ENCODE assay signal across 8 mouse cellular contexts in genomic region chr16:5049182-5049773, GRCm38 (mm10). TPM values are rescaled to one million over a fixed set of nuclear protein-coding genes. Genes with fewer than 3 reads are reported as not detected.
DNase-seq lines count a peak whose midpoint lies in the region; ATAC-seq and TF ChIP-seq lines count a peak whose summit lies in the region.

No protein-coding gene starts in this region.

- peak overlapping the region; percentile 83 for H3K4me2 ChIP-seq in hindbrain, postnatal 0 days (ENCODE audit: low read depth, low read length)

- H3K9me3 ChIP-seq in hindbrain, postnatal 0 days (ENCODE audit: low read length): no peaks in the 10 kb centered on the region
- H3K9me3 ChIP-seq in midbrain, embryonic 10.5 days (replicated peaks): no peaks in the 10 kb centered on the region

- H3K27ac ChIP-seq in liver, adult 2 months (replicated peaks; ENCODE audit: insufficient read depth, low read depth, low read length): peak overlapping the region; percentile 74
- H3K27ac ChIP-seq in hindbrain, postnatal 0 days: peak overlapping the region; percentile 97
- peak overlapping the region; percentile 93 for H3K27ac ChIP-seq in midbrain, embryonic 10.5 days (replicated peaks)

- TF ChIP-seq POLR2A in liver, adult 2 months (IDR thresholded peaks at IDR 0.05; ENCODE audit: extremely low read depth, insufficient read depth, low read length): no peak

- H3K79me2 ChIP-seq in liver, adult 2 months (ENCODE audit: control insufficient read depth, insufficient read depth, low read length): no peaks in the 10 kb centered on the region; the same call in 1 of the 2 replicates

- under 1% methylated on average over 38 of the region's 38 CpGs for WGBS in liver, adult 2 months
- 1% methylated on average over 38 of the region's 38 CpGs for WGBS in hindbrain, postnatal 0 days
- under 1% methylated on average over 38 of the region's 38 CpGs for WGBS in midbrain, embryonic 10.5 days

- H3K9ac ChIP-seq in liver, adult 2 months (ENCODE audit: low read depth, low read length): peak overlapping the region; percentile 86
- H3K9ac ChIP-seq in hindbrain, postnatal 0 days (replicated peaks; ENCODE audit: low read length): peak overlapping the region; percentile 87

- H3K4me3 ChIP-seq in liver, adult 2 months (ENCODE audit: insufficient read depth, low read depth, low read length): peak overlapping the region; percentile 84
- H3K4me3 ChIP-seq in hindbrain, postnatal 0 days (ENCODE audit: low read length): peak overlapping the region; percentile 80
- H3K4me3 ChIP-seq in midbrain, embryonic 10.5 days: peak overlapping the region; percentile 79

- ATAC-seq in common myeloid progenitor, adult 5-6 weeks (replicated peaks; ENCODE audit: low read depth, poor library complexity, severe bottlenecking): peak; percentile 31
- ATAC-seq in hindbrain, postnatal 0 days: peak; percentile 67

- peaks cover 6% of the 10 kb centered on the region for H3K4me1 ChIP-seq in liver, adult 2 months (ENCODE audit: control insufficient read depth, insufficient read depth, low read length)
- H3K4me1 ChIP-seq in hindbrain, postnatal 0 days (ENCODE audit: insufficient read depth, low read length): peaks cover 11% of the 10 kb centered on the region; the same call in 1 of the 2 replicates
- H3K4me1 ChIP-seq in midbrain, embryonic 10.5 days: peaks cover 28% of the 10 kb centered on the region

- no peaks in the 10 kb centered on the region for H3K27me3 ChIP-seq in liver, adult 2 months (ENCODE audit: control insufficient read depth, insufficient read depth, low read length)
- no peaks in the 10 kb centered on the region for H3K27me3 ChIP-seq in hindbrain, postnatal 0 days (ENCODE audit: insufficient read depth, low read length)
- H3K27me3 ChIP-seq in midbrain, embryonic 10.5 days (ENCODE audit: low read depth, poor library complexity, severe bottlenecking): no peaks in the 10 kb centered on the region

- no peak for TF ChIP-seq CTCF in liver, adult 2 months (IDR thresholded peaks at IDR 0.05; ENCODE audit: low read depth, low read length)
- TF ChIP-seq CTCF in hindbrain, postnatal 0 days (IDR thresholded peaks at IDR 0.05; ENCODE audit: low read depth): no peak

- H3K36me3 ChIP-seq in liver, adult 2 months (ENCODE audit: control insufficient read depth, insufficient read depth, low read length): peaks cover 28% of the 10 kb centered on the region
- peaks cover 21% of the 10 kb centered on the region for H3K36me3 ChIP-seq in hindbrain, postnatal 0 days (ENCODE audit: insufficient read depth, low read length)
- peaks cover 56% of the 10 kb centered on the region for H3K36me3 ChIP-seq in midbrain, embryonic 10.5 days

- peak; percentile 29 for DNase-seq in liver, adult 2 months (ENCODE audit: extremely low read depth, low read depth, low spot score)
- DNase-seq in liver: no peak
- peak; percentile 60 for DNase-seq in hindbrain, postnatal 0 days (ENCODE audit: low spot score)
- DNase-seq in midbrain, embryonic 10.5 days (ENCODE audit: low spot score): no peak
- no peak for DNase-seq in frontal cortex, postnatal 14 days (ENCODE audit: low spot score in 2 of 2)
- DNase-seq in yolk sac, embryonic 10.5 days (ENCODE audit: low spot score): no peak
- DNase-seq in spleen, adult 18-20 months: no peak

RNA-seq across cellular contexts. Expression of gene Glyr1, which starts 0.4 kb away (rescaled TPM):
- total RNA-seq in liver, adult 2 months (2014; rRNA removed): 48.5 and 50.3 TPM in 2 replicates
- polyA plus RNA-seq in liver, adult 2 months (2012; rRNA removed): 42.8 and 48.6 TPM in 2 replicates
- total RNA-seq in common myeloid progenitor, adult 5-6 weeks (2017): 89.6 and 95.6 TPM in 2 replicates
- 154 and 161 TPM in 2 replicates for total RNA-seq in hindbrain, postnatal 0 days (2014; rRNA removed)
- polyA plus RNA-seq in hindbrain, postnatal 0 days (2015; fragmentation: Nextera tagmentation; extraction: Ambion mirVana): 136 and 139 TPM in 2 replicates
- polyA plus RNA-seq in midbrain, embryonic 10.5 days (2016; fragmentation: Nextera tagmentation; extraction: Ambion mirVana): 211 and 240 TPM in 2 replicates

RNA-seq across cellular contexts. Expression of gene Ubn1, which starts 0.6 kb away (rescaled TPM):
- 11.5 and 15.6 TPM in 2 replicates for total RNA-seq in liver, adult 2 months (2014; rRNA removed)
- polyA plus RNA-seq in liver, adult 2 months (2012; rRNA removed): 12.1 and 15.6 TPM in 2 replicates
- total RNA-seq in common myeloid progenitor, adult 5-6 weeks (2017): 50.9 and 67.4 TPM in 2 replicates
- 28.9 and 29.8 TPM in 2 replicates for total RNA-seq in hindbrain, postnatal 0 days (2014; rRNA removed)
- polyA plus RNA-seq in hindbrain, postnatal 0 days (2015; fragmentation: Nextera tagmentation; extraction: Ambion mirVana): 7.3 and 8.2 TPM in 2 replicates
- 16.6 and 17.6 TPM in 2 replicates for polyA plus RNA-seq in midbrain, embryonic 10.5 days (2016; fragmentation: Nextera tagmentation; extraction: Ambion mirVana)

RNA-seq across cellular contexts. Expression of gene Rogdi, which starts 35.9 kb away (rescaled TPM):
- 5.2 and 7.5 TPM in 2 replicates for total RNA-seq in liver, adult 2 months (2014; rRNA removed)
- 29.9 and 53.7 TPM in 2 replicates for polyA plus RNA-seq in liver, adult 2 months (2012; rRNA removed)
- total RNA-seq in common myeloid progenitor, adult 5-6 weeks (2017): 6.7 and 10.7 TPM in 2 replicates
- total RNA-seq in hindbrain, postnatal 0 days (2014; rRNA removed): 105 and 126 TPM in 2 replicates
- 142 and 148 TPM in 2 replicates for polyA plus RNA-seq in hindbrain, postnatal 0 days (2015; fragmentation: Nextera tagmentation; extraction: Ambion mirVana)
- 68.9 and 82.6 TPM in 2 replicates for polyA plus RNA-seq in midbrain, embryonic 10.5 days (2016; fragmentation: Nextera tagmentation; extraction: Ambion mirVana)

RNA-seq across cellular contexts. Expression of gene Smim22, which starts 42.2 kb away (rescaled TPM):
- total RNA-seq in liver, adult 2 months (2014; rRNA removed): 3.6 and 14.6 TPM in 2 replicates
- 13.9 and 35.5 TPM in 2 replicates for polyA plus RNA-seq in liver, adult 2 months (2012; rRNA removed)
- not detected in 2 replicates for total RNA-seq in common myeloid progenitor, adult 5-6 weeks (2017)
- total RNA-seq in hindbrain, postnatal 0 days (2014; rRNA removed): not detected in 2 replicates
- polyA plus RNA-seq in hindbrain, postnatal 0 days (2015; fragmentation: Nextera tagmentation; extraction: Ambion mirVana): 6.5 and 6.6 TPM in 2 replicates
- polyA plus RNA-seq in midbrain, embryonic 10.5 days (2016; fragmentation: Nextera tagmentation; extraction: Ambion mirVana): 1.0 TPM in 1 of 2 replicates, not detected in the other

RNA-seq across cellular contexts. Expression of gene Sept12, which starts 51.6 kb away (rescaled TPM):
- not detected in 2 replicates for total RNA-seq in liver, adult 2 months (2014; rRNA removed)
- not detected in 2 replicates for polyA plus RNA-seq in liver, adult 2 months (2012; rRNA removed)
- not detected in 2 replicates for total RNA-seq in common myeloid progenitor, adult 5-6 weeks (2017)
- not detected in 2 replicates for total RNA-seq in hindbrain, postnatal 0 days (2014; rRNA removed)
- not detected in 2 replicates for polyA plus RNA-seq in hindbrain, postnatal 0 days (2015; fragmentation: Nextera tagmentation; extraction: Ambion mirVana)
- not detected in 2 replicates for polyA plus RNA-seq in midbrain, embryonic 10.5 days (2016; fragmentation: Nextera tagmentation; extraction: Ambion mirVana)

Comparison
In these comparisons a context has a peak if more than half of its experiments do, and no peak if none do; other contexts are left out.
1. DNase-seq: peak in liver, adult 2 months (single experiment) and hindbrain, postnatal 0 days (single experiment); none in liver (single experiment), midbrain, embryonic 10.5 days (single experiment), frontal cortex, postnatal 14 days (0 of 2), yolk sac, embryonic 10.5 days (single experiment) and spleen, adult 18-20 months (0 of 2).
2. Peak in every context shown above with its lines, with median percentiles within 50 percentile points of each other: H3K27ac ChIP-seq and H3K4me3 ChIP-seq.